Mouse (Mus musculus) MEL (cell line): ENCODE data around the gene Fam228a.

Experiments used
- BHLHE40 ChIP-seq: IDR thresholded peaks from 2 replicates; pipeline ENCODE4 v1.6.1; 2012; ENCODE audit warnings: low read depth, mild to moderate bottlenecking, inconsistent platforms, low read length, improper control_type of control experiment, borderline replicate concordance
- CTCF ChIP-seq, 3 experiments: IDR thresholded peaks in 2 of 3; conservative IDR thresholded peaks in 1 of 3; 2 replicates each; pipeline ENCODE4 v1.5.1; 2011 to 2012; ENCODE audit warnings: low read length in 3 of 3, low read depth in 2 of 3, mild to moderate bottlenecking in 2 of 3, improper control_type of control experiment in 1 of 3, inconsistent platforms in 1 of 3, mixed read lengths in 1 of 3, moderate library complexity in 1 of 3; ENCODE audit not compliant: control insufficient read depth in 1 of 3, insufficient read depth in 1 of 3, poor library complexity in 1 of 3, severe bottlenecking in 1 of 3
- HCFC1 ChIP-seq: IDR thresholded peaks from 2 replicates; pipeline ENCODE4 v1.6.1; 2012; ENCODE audit warnings: low read depth, mild to moderate bottlenecking, inconsistent platforms, low read length, improper control_type of control experiment, moderate library complexity
- MAFK ChIP-seq: IDR thresholded peaks from 2 replicates; pipeline ENCODE4 v1.6.1; 2011; ENCODE audit warnings: low read depth, mild to moderate bottlenecking, low read length, improper control_type of control experiment, borderline replicate concordance
- MAZ ChIP-seq: IDR thresholded peaks from 2 replicates; pipeline ENCODE4 v1.6.1; 2012; ENCODE audit warnings: low read depth, mild to moderate bottlenecking, inconsistent platforms, low read length, improper control_type of control experiment
- POLR2A ChIP-seq, 2 experiments: IDR thresholded peaks; 2 replicates each; pipeline ENCODE4 v1.6.1; 2011 to 2012; ENCODE audit warnings: low read length in 2 of 2, mild to moderate bottlenecking in 2 of 2, control low read depth in 1 of 2, improper control_type of control experiment in 1 of 2, low read depth in 1 of 2, moderate library complexity in 1 of 2; ENCODE audit not compliant: control insufficient read depth in 1 of 2, insufficient read depth in 1 of 2, poor library complexity in 1 of 2
- TCF12 ChIP-seq: IDR thresholded peaks from 2 replicates; pipeline ENCODE4 v1.6.1; 2014; ENCODE audit warnings: low read depth, mild to moderate bottlenecking, inconsistent platforms, low read length, improper control_type of control experiment, moderate library complexity
- ZC3H11A ChIP-seq: IDR thresholded peaks from 2 replicates; pipeline ENCODE4 v1.6.1; 2012; ENCODE audit warnings: low read depth, mild to moderate bottlenecking, inconsistent platforms, low read length, improper control_type of control experiment

GRCm38 (mm10) chr12:4769333-4769723 lies 31.1 kb upstream of the Fam228a start:
- no peak for TF ChIP-seq CTCF (IDR thresholded peaks at IDR 0.05 in 2 of 3, conservative IDR thresholded peaks at IDR 0.05 in 1 of 3; ENCODE audit: control insufficient read depth in 1 of 3, insufficient read depth in 1 of 3, low read depth in 2 of 3, low read length in 3 of 3, poor library complexity in 1 of 3, severe bottlenecking in 1 of 3)
- TF ChIP-seq POLR2A (IDR thresholded peaks at IDR 0.05; ENCODE audit: control insufficient read depth in 1 of 2, insufficient read depth in 1 of 2, low read depth in 1 of 2, low read length in 2 of 2, poor library complexity in 1 of 2) = no peak; a peak in 1 of 4 replicates
- TF ChIP-seq MAFK = no peak
- TF ChIP-seq BHLHE40 = no peak
- no peak for TF ChIP-seq HCFC1
- no peak for TF ChIP-seq ZC3H11A
- TF ChIP-seq TCF12 = no peak
- no peak for TF ChIP-seq MAZ
